Mouse (Mus musculus) kidney, postnatal 0 days (tissue): ENCODE data around the gene Ctrb1. TPM values are rescaled to one million over a fixed set of nuclear protein-coding genes. Genes with fewer than 3 reads are reported as not detected.

Experiments used
- ATAC-seq: fragments of 200-750 bp; cut with Nextera tagmentation; replicated peaks from 2 replicates; pipeline ENCODE4 v1.8.0; 2017; ENCODE audit warnings: low read depth, moderate number of reproducible peaks, moderate TSS enrichment, moderate library complexity; ENCODE audit not compliant: low FRiP score
- DNase-seq: peaks from one replicate; pipeline ENCODE4 v3.0.0-alpha.2; 2016; ENCODE audit warnings: low spot score
- H3K27ac ChIP-seq: fragments of 300-500 bp; sonication (generic); 2 replicates; pipeline ENCODE4 v1.5.1; 2014; ENCODE audit warnings: mild to moderate bottlenecking
- H3K27me3 ChIP-seq: fragments of 300-500 bp; sonication (generic); 2 replicates; pipeline ENCODE4 v1.6.1; 2014; ENCODE audit warnings: low read length, mixed read lengths; ENCODE audit not compliant: insufficient read depth
- H3K36me3 ChIP-seq: fragments of 300-500 bp; sonication (generic); 2 replicates; pipeline ENCODE4 v1.6.1; 2014; ENCODE audit warnings: low read length, mixed read lengths; ENCODE audit not compliant: insufficient read depth
- H3K4me1 ChIP-seq: fragments of 300-500 bp; sonication (generic); replicated peaks from 2 replicates; pipeline ENCODE4 v1.6.1; 2014; ENCODE audit warnings: antibody characterized with exemption, low read length, mixed read lengths; ENCODE audit not compliant: insufficient read depth
- H3K4me2 ChIP-seq: fragments of 300-500 bp; sonication (generic); 2 replicates; pipeline ENCODE4 v1.6.1; 2014; ENCODE audit warnings: mild to moderate bottlenecking, low read length, moderate library complexity, mixed read lengths
- H3K4me3 ChIP-seq: fragments of 300-500 bp; sonication (generic); replicated peaks from 2 replicates; pipeline ENCODE4 v1.5.1; 2014; ENCODE audit warnings: low read depth, low read length
- H3K9ac ChIP-seq: fragments of 300-500 bp; sonication (generic); 2 replicates; pipeline ENCODE4 v1.6.1; 2014; ENCODE audit warnings: low read depth, low read length
- H3K9me3 ChIP-seq: fragments of 300-500 bp; sonication (generic); replicated peaks from 2 replicates; pipeline ENCODE4 v1.6.1; 2016; ENCODE audit warnings: low read length, inconsistent platforms, mixed read lengths
- CTCF ChIP-seq: IDR thresholded peaks from 2 replicates; pipeline ENCODE4 v1.5.1; 2016; ENCODE audit warnings: antibody characterized with exemption, low read depth, mild to moderate bottlenecking, moderate library complexity
- WGBS: fragments of 180-500 bp; shearing (Covaris S2); extraction: QIAGEN DNeasy Blood & Tissue Kit; methylation state at CpG from one replicate; pipeline ENCODE4 v1.1.7; 2014; 5-methylcytosine and 5-hydroxymethylcytosine counted together
- polyA plus RNA-seq: library from polyadenylated mRNA; unstranded; fragments of >200 nt; fragmentation: Nextera tagmentation; extraction: Ambion mirVana; gene quantifications from 2 replicates; pipeline ENCODE4 v1.2.1, GENCODE M21; 2015

Gene Ctrb1
- polyA plus RNA-seq, 1 experiment from 2014 or later, result not detected

- no peaks in the 10 kb centered on the region for H3K9me3 ChIP-seq
- DNase-seq (peak; percentile 61), ATAC-seq (no peak)
- H3K4me2 ChIP-seq, result peak overlapping the region; percentile 88
- TF ChIP-seq CTCF, result peak; percentile 49
- no peak overlapping the region for H3K4me3 ChIP-seq
- H3K27me3 ChIP-seq, result no peaks in the 10 kb centered on the region
- 0 out of 2 replicates have a peak overlapping the region, but pooled peaks have one; percentile 15 for H3K9ac ChIP-seq
- no peaks in the 10 kb centered on the region for H3K36me3 ChIP-seq
- peaks cover 76% of the 10 kb centered on the region for H3K4me1 ChIP-seq
- WGBS, result 39% methylated on average over 8 of the region's 8 CpGs
- H3K27ac ChIP-seq, result peak overlapping the region; percentile 93
Observed at GRCm38 (mm10) chr8:111735335-111735761, 44.5 kb upstream of the Ctrb1 start.

GRCm38 (mm10) chr8:111734244-111734960, 43.6 kb upstream of the Ctrb1 start:
- 35% methylated on average over 6 of the region's 6 CpGs for WGBS
- no peaks in the 10 kb centered on the region for H3K36me3 ChIP-seq
- ATAC-seq, result no peak; the same call in 1 of the 2 replicates
- peaks cover 77% of the 10 kb centered on the region for H3K4me1 ChIP-seq
- no peak for DNase-seq
- H3K4me2 ChIP-seq, result peak overlapping the region; percentile 88
- H3K27ac ChIP-seq, result peak overlapping the region; percentile 93
- H3K27me3 ChIP-seq, result no peaks in the 10 kb centered on the region
- peak overlapping the region; percentile 15 for H3K9ac ChIP-seq
- H3K4me3 ChIP-seq, result no peak overlapping the region
- TF ChIP-seq CTCF, result no peak; the same call in 1 of the 2 replicates
- no peaks in the 10 kb centered on the region for H3K9me3 ChIP-seq

- peak; percentile 15; the same call in 1 of the 2 replicates for ATAC-seq
- Histone ChIP-seq H3K9me3 (no peaks in the 10 kb centered on the region), H3K4me2 (peak overlapping the region; percentile 88), H3K9ac (peak overlapping the region; percentile 93), H3K36me3 (no peaks in the 10 kb centered on the region), H3K4me3 (no peak overlapping the region), H3K4me1 (peaks cover 77% of the 10 kb centered on the region), H3K27me3 (no peaks in the 10 kb centered on the region), H3K27ac (peak overlapping the region; percentile 93)
- 6% methylated on average over 5 of the region's 5 CpGs for WGBS
- TF ChIP-seq CTCF, result no peak
- DNase-seq, result peak; percentile 85
Observed at GRCm38 (mm10) chr8:111733581-111734243, 42.9 kb upstream of the Ctrb1 start.

GRCm38 (mm10) chr8:111732406-111733085, 41.7 kb upstream of the Ctrb1 start:
- WGBS, result 20% methylated on average over 10 of the region's 10 CpGs
- ATAC-seq (no peak), DNase-seq (no peak)
- Histone ChIP-seq H3K4me1 (peaks cover 89% of the 10 kb centered on the region), H3K4me2 (peak overlapping the region; percentile 88), H3K36me3 (no peaks in the 10 kb centered on the region), H3K27me3 (no peaks in the 10 kb centered on the region), H3K9ac (peak overlapping the region; percentile 93; the same call in 1 of the 2 replicates), H3K27ac (peak overlapping the region; percentile 93), H3K9me3 (no peaks in the 10 kb centered on the region), H3K4me3 (peak overlapping the region; percentile 78; the same call in 1 of the 2 replicates)
- TF ChIP-seq CTCF, result no peak

GRCm38 (mm10) chr8:111732004-111732403, 41.2 kb upstream of the Ctrb1 start:
- ATAC-seq (peak; percentile 87), DNase-seq (peak; percentile 99)
- Histone ChIP-seq H3K4me3 (peak overlapping the region; percentile 78), H3K4me2 (peak overlapping the region; percentile 88), H3K4me1 (peaks cover 91% of the 10 kb centered on the region), H3K9me3 (no peaks in the 10 kb centered on the region), H3K9ac (peak overlapping the region; percentile 93), H3K36me3 (no peaks in the 10 kb centered on the region), H3K27ac (peak overlapping the region; percentile 93), H3K27me3 (no peaks in the 10 kb centered on the region)
- WGBS, result under 1% methylated on average over 41 of the region's 41 CpGs
- TF ChIP-seq CTCF, result no peak

GRCm38 (mm10) chr8:111731231-111731977, 40.6 kb upstream of the Ctrb1 start:
- Histone ChIP-seq H3K4me2 (peak overlapping the region; percentile 88), H3K9me3 (no peaks in the 10 kb centered on the region), H3K27ac (peak overlapping the region; percentile 93), H3K4me1 (peaks cover 91% of the 10 kb centered on the region), H3K36me3 (no peaks in the 10 kb centered on the region), H3K4me3 (peak overlapping the region; percentile 78), H3K9ac (peak overlapping the region; percentile 93), H3K27me3 (no peaks in the 10 kb centered on the region)
- ATAC-seq (peak; percentile 37), DNase-seq (peak; percentile 65)
- 2% methylated on average over 39 of the region's 39 CpGs for WGBS
- TF ChIP-seq CTCF, result no peak
